ENCODE assay signal across 14 mouse cellular contexts in the genomic region with DNA sequence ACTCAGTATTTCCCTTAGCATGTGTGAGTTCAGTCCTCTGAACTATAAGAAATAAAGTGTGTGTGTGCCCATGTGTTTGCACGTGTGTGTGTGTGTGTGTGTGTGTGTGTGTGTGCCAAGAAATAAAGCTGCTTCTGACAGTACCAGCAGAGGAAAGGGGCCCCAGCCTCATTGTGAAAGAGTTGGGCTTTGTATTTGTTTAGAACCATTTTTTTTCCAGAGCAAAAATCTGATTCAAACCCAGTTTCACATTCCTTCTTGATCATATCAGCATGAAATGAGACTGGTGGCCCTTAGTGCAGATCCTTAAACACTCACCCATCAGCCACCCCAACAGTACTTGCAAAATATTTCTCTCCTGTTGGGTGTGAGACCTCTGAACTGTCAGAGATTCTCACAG.
DNase-seq lines count a peak whose midpoint lies in the region; ATAC-seq and TF ChIP-seq lines count a peak whose summit lies in the region.
"Had no signal": no experiment of that assay in that cellular context is flagged by ENCODE, and none has a peak within 500 bp of the region (broad histone marks: within the 10 kb centered on the region; RNA-seq: fewer than 3 reads in every experiment).

No protein-coding gene starts in this region.

- H3K27me3 ChIP-seq in forebrain, embryonic 13.5 days: no peaks in the 10 kb centered on the region; the same call in 1 of the 2 replicates
- H3K27me3 ChIP-seq in forebrain, postnatal 0 days (ENCODE audit: insufficient read depth, low read length): no peaks in the 10 kb centered on the region
- no peaks in the 10 kb centered on the region for H3K27me3 ChIP-seq in embryonic facial prominence, embryonic 12.5 days
- H3K27me3 ChIP-seq in hindbrain, embryonic 16.5 days (replicated peaks; ENCODE audit: control insufficient read depth, insufficient read depth, low read length): no peaks in the 10 kb centered on the region
- no peaks in the 10 kb centered on the region for H3K27me3 ChIP-seq in midbrain, embryonic 15.5 days (replicated peaks)

- ATAC-seq in forebrain, embryonic 13.5 days: no peak
- no peak for ATAC-seq in forebrain, postnatal 0 days
- ATAC-seq in embryonic facial prominence, embryonic 12.5 days (ENCODE audit: insufficient number of reproducible peaks, insufficient read depth, low FRiP score, low TSS enrichment): no peak
- no peak for ATAC-seq in hindbrain, embryonic 16.5 days
- ATAC-seq in midbrain, embryonic 15.5 days (replicated peaks): no peak
- ATAC-seq: forebrain, embryonic 16.5 days; intestine, embryonic 15.5 days had no signal

- H3K4me1 ChIP-seq in forebrain, embryonic 13.5 days: peaks cover 39% of the 10 kb centered on the region
- peaks cover 13% of the 10 kb centered on the region for H3K4me1 ChIP-seq in forebrain, postnatal 0 days (ENCODE audit: insufficient read depth)
- H3K4me1 ChIP-seq in embryonic facial prominence, embryonic 12.5 days: peaks cover 35% of the 10 kb centered on the region
- peaks cover 19% of the 10 kb centered on the region for H3K4me1 ChIP-seq in hindbrain, embryonic 16.5 days (ENCODE audit: control insufficient read depth, insufficient read depth, low read depth, low read length)
- peaks cover 28% of the 10 kb centered on the region for H3K4me1 ChIP-seq in midbrain, embryonic 15.5 days

- H3K9me3 ChIP-seq in forebrain, embryonic 13.5 days (replicated peaks): no peaks in the 10 kb centered on the region
- no peaks in the 10 kb centered on the region for H3K9me3 ChIP-seq in forebrain, postnatal 0 days (ENCODE audit: low read length)
- no peaks in the 10 kb centered on the region for H3K9me3 ChIP-seq in embryonic facial prominence, embryonic 12.5 days
- H3K9me3 ChIP-seq in hindbrain, embryonic 16.5 days (ENCODE audit: control insufficient read depth, low read length): no peaks in the 10 kb centered on the region
- no peaks in the 10 kb centered on the region for H3K9me3 ChIP-seq in midbrain, embryonic 15.5 days
- H3K9me3 ChIP-seq: intestine, embryonic 15.5 days had no signal

- intact Hi-C loops in left cerebral cortex, postnatal 10 days (cut with DNase I): no loop called here

- H3K9ac ChIP-seq in forebrain, embryonic 13.5 days: no peak overlapping the region
- no peak overlapping the region for H3K9ac ChIP-seq in forebrain, postnatal 0 days
- H3K9ac ChIP-seq in embryonic facial prominence, embryonic 12.5 days: no peak overlapping the region
- H3K9ac ChIP-seq in hindbrain, embryonic 16.5 days (ENCODE audit: low read depth, low read length): no peak overlapping the region
- 0 out of 2 replicates have a peak overlapping the region, but pooled peaks have one; percentile 8 for H3K9ac ChIP-seq in midbrain, embryonic 15.5 days
- H3K9ac ChIP-seq: intestine, embryonic 15.5 days had no signal

- TF ChIP-seq CTCF in forebrain, postnatal 0 days (IDR thresholded peaks at IDR 0.05; ENCODE audit: low read depth): no peak

- no peak overlapping the region for H3K4me3 ChIP-seq in forebrain, embryonic 13.5 days
- H3K4me3 ChIP-seq in forebrain, postnatal 0 days (ENCODE audit: low read depth, low read length): no peak overlapping the region
- no peak overlapping the region for H3K4me3 ChIP-seq in embryonic facial prominence, embryonic 12.5 days
- H3K4me3 ChIP-seq in hindbrain, embryonic 16.5 days (ENCODE audit: low read length): no peak overlapping the region
- no peak overlapping the region for H3K4me3 ChIP-seq in midbrain, embryonic 15.5 days
- H3K4me3 ChIP-seq: intestine, embryonic 15.5 days had no signal

- H3K4me2 ChIP-seq in forebrain, embryonic 13.5 days: no peak overlapping the region
- no peak overlapping the region for H3K4me2 ChIP-seq in forebrain, postnatal 0 days (ENCODE audit: low read depth)
- no peak overlapping the region for H3K4me2 ChIP-seq in embryonic facial prominence, embryonic 12.5 days (replicated peaks)
- H3K4me2 ChIP-seq in hindbrain, embryonic 16.5 days (ENCODE audit: low read length): no peak overlapping the region
- H3K4me2 ChIP-seq in midbrain, embryonic 15.5 days: no peak overlapping the region

- 0 out of 2 replicates have a peak overlapping the region, but pooled peaks have one; percentile 97 for H3K27ac ChIP-seq in forebrain, embryonic 13.5 days
- H3K27ac ChIP-seq in forebrain, postnatal 0 days (ENCODE audit: low read depth, low read length): no peak overlapping the region
- 0 out of 2 replicates have a peak overlapping the region, but pooled peaks have one; percentile 72 for H3K27ac ChIP-seq in embryonic facial prominence, embryonic 12.5 days
- peak overlapping the region; percentile 98; the same call in 1 of the 2 replicates for H3K27ac ChIP-seq in hindbrain, embryonic 16.5 days (ENCODE audit: low read depth, low read length)
- peak overlapping the region; percentile 99 for H3K27ac ChIP-seq in midbrain, embryonic 15.5 days
- H3K27ac ChIP-seq: intestine, embryonic 15.5 days; macrophage had no signal

- WGBS in forebrain, embryonic 13.5 days: 50% methylated on average over 1 of the region's 1 CpGs
- 36% methylated on average over 1 of the region's 1 CpGs for WGBS in forebrain, postnatal 0 days
- 78% methylated on average over 1 of the region's 1 CpGs for WGBS in embryonic facial prominence, embryonic 12.5 days
- WGBS in hindbrain, embryonic 16.5 days: 43% methylated on average over 1 of the region's 1 CpGs
- WGBS in midbrain, embryonic 15.5 days: 62% methylated on average over 1 of the region's 1 CpGs

- DNase-seq in forebrain, postnatal 0 days: no peak
- no peak for DNase-seq in left cerebral cortex, postnatal 10 days (ENCODE audit: extremely low spot score in 1 of 2, low spot score in 2 of 2)
- no peak for DNase-seq in thymus, postnatal 4 days
- DNase-seq in thymus, adult 18-20 months: no peak
- DNase-seq: adrenal gland, postnatal 36 days; gastrocnemius, postnatal 14 days; right cerebral cortex, adult 18-20 months had no signal

- no peaks in the 10 kb centered on the region for H3K36me3 ChIP-seq in forebrain, embryonic 13.5 days (ENCODE audit: poor library complexity, severe bottlenecking)
- no peaks in the 10 kb centered on the region for H3K36me3 ChIP-seq in forebrain, postnatal 0 days (ENCODE audit: insufficient read depth)
- no peaks in the 10 kb centered on the region for H3K36me3 ChIP-seq in embryonic facial prominence, embryonic 12.5 days
- no peaks in the 10 kb centered on the region for H3K36me3 ChIP-seq in hindbrain, embryonic 16.5 days (ENCODE audit: control insufficient read depth, insufficient read depth, low read length)
- no peaks in the 10 kb centered on the region for H3K36me3 ChIP-seq in midbrain, embryonic 15.5 days (replicated peaks)
- H3K36me3 ChIP-seq: intestine, embryonic 15.5 days had no signal
